Mouse (Mus musculus) 3T3-L1 (cell line): Measurements from ENCODE around the gene Adora3.

ENCODE experiments used
- DNase-seq: peaks from one replicate; pipeline ENCODE4 v3.0.0-alpha.2; 2015; ENCODE audit warnings: low read depth, low spot score

The Adora3 gene

DNA sequence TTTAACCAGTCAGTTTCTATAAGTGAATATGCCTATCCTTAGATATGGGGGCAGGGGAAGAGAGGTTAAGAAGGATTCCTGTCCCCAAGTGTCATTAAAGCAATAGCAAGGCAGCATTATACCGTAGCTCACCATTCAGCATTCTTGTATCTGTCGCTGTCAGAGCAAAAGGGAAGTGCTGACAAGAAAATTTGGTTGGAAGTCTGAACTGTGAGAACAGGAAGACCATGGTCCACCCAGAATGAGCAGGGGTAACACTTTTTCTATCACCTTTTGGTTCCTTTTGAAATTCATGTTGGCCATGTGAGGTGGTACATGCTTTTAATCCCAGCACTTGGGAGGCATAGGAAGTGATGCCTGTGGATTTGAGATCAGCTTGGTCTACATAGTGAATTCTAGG, 60.4 kb downstream of the Adora3 start:
- DNase-seq, result no peak

- DNase-seq, result no peak
These were observed 61.8 kb downstream of the Adora3 start, which contains the start of gene I830077J02Rik for GRCm38 (mm10) chr3:105932240-105933071. TSS of gene I830077J02Rik (minus strand) at chr3:105932664.

DNA sequence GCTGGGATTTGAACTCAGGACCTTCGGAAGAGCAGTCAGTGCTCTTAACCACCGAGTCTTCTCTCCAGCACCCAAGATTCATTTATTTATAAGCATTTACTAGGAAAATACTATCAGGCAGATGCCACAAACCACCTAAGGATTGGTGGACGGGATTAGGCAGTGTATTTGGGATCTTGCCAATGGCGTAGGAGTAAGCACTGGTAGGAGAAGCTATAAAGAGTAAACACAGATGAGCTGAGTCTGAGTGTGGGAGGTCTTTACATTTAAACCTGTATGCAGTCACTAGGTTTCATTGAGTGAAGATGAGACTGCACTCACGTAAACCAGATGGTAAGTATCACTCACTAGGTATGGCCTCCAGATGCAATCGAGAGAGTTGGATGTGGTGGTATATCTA, 63.3 kb downstream of the Adora3 start:
- no peak for DNase-seq

DNA sequence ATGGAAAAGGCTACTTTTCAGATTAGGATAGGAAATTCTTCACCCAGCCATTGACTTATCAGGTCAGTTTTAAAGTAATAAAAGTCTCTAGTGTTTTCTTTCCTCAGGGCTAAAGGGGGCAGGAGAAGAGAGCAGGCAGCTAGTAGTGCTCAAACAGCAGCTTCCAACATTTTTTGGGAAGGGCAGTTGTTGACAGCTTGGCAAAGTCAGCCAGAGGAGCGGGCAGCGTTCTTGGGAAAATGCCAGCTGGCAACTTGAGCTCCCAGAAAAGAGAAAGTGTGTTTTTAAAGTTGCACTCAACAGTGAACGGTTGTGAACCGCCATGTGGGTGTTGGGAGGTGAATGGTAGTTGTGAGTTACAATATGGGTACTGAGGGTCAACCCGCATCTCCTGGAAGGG, 64.4 kb downstream of the Adora3 start:
- DNase-seq, result peak; percentile 11

DNA sequence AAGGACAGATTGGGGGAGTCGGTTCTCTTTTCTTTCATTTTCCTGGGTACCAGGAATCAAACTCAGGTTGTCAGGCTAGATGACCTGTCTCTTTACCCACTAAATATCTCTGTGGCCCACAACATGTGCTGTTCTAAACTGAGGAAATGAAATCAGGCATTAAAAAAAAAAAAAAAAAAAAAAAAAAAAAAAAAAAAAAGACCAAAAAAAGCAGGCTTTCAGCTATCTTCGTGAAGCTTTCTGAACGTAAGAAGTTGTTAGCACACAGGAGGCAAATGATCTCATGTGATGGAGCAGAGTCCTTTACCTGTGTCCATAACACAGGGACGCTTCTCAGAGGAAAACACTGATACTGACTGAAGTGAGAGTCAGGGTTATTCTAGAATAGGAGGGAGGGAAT, 65.5 kb downstream of the Adora3 start:
- no peak for DNase-seq

DNA sequence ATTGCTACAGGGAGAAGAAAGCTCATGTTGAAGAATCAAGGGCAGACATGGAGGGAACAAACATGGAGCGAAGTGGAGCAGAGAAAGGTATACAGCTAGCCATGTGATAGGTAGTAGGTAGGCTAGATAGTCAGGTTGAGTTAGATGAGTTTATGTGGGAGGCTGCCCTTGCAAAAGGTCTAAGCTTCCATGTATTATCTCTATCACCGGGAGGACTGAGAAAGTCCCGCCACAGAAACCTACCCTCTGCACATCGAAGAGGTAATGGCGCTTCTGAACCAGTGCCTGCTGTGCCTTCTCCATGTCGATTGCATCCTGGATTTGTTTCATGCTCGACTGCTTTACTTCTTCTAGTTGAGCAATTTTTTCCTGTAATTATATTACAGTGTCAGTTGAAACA, 80.7 kb downstream of the Adora3 start:
- DNase-seq, result no peak

- DNase-seq, result peak; percentile 40
These were observed 86.6 kb downstream of the Adora3 start for GRCm38 (mm10) chr3:105957235-105957634.

GRCm38 (mm10) chr3:105958204-105958603, 87.5 kb downstream of the Adora3 start:
- peak; percentile 57 for DNase-seq
